Mouse (Mus musculus) left cerebral cortex, adult 9 months (tissue): ENCODE data around the gene Rbm15.

Source experiments
- DNase-seq, 2 experiments: peaks; one replicate each; pipeline ENCODE4 v3.0.0; 2022; ENCODE audit warnings: low spot score in 2 of 2

Rbm15 gene

DNA sequence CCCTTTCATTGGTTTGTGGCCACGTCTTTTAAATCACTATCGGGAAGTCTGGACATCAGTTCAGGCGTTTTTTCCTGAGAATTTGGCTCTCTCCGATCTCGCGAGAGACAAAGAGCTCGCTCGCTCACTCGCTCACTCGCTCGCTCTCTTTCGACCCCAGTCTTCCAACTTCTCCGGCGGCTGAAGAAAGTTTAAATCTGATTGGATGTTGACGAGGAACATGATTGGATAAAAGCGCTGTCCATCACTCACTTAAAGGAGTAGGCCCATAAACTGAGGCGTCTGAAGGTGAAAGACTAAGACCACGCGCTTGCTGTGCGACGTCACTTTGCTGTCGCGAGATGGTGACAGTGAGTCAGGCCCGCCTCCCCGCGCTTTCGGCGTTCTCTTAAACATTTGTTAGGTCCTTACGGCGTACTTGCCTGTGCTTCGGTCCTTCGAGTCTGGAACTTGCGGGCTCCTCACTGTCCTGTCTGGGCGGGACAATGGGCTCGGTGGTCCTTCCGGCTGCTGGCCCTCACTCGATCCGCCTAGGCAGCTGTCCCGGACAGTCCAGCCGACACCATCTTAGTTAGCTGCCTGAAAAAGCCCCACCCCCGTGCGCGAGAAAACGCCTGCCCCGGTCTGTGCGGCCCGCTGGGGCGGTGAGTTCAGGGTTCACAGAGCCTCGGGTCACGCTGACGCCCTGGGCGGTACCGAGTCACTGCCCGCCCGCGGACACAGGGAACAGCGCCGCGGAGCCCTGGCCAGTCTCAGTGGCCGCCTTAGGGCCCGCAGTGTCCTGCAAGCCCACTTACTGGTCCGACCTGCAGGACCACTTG is at the start of gene Rbm15:
Rbm15 (minus strand) TSS at position 293 of the 821 bp plus-strand sequence.
- peak; percentile 99 for DNase-seq

DNA sequence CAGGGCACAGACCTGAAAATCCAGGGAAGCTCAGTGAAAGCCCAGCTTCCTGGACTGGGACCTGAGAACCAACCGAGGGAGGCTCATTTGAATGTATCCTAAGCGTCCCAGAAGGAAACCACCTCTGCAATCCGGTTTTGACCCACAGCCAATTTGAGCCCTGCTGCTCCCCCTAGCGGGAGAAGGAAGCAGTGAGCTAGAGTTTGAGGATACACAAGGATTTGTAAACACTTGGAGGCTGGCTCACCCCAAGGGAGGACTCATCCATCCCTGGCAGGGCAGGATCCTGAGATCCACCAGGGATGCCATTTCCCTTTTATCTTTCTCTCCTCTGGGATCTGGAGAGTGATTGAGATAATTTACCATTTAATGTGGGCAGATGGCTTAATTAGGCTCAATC is 45.9 kb upstream of the Rbm15 start:
- DNase-seq, result peak in 1 of 2 experiments; percentile 65

DNA sequence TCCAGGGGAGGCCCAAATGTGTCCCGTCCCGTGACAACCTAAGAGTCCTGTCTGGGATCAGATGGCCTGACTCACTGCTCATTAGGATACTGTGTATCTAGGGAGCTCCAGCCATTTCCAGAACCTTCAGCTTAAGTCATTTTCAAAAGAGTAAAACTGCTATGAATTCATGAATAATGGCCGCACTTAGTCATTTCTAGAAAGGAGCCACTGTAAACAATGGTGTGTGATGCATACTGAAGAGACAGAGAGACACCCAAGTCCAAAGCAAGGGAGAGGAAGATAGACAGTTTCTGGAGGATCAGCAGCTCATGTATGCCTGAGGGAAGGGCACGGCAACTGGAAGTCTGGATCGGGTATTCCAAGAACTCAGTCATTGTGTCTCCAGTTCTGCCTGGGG is 45.2 kb upstream of the Rbm15 start:
- DNase-seq, result no peak

DNA sequence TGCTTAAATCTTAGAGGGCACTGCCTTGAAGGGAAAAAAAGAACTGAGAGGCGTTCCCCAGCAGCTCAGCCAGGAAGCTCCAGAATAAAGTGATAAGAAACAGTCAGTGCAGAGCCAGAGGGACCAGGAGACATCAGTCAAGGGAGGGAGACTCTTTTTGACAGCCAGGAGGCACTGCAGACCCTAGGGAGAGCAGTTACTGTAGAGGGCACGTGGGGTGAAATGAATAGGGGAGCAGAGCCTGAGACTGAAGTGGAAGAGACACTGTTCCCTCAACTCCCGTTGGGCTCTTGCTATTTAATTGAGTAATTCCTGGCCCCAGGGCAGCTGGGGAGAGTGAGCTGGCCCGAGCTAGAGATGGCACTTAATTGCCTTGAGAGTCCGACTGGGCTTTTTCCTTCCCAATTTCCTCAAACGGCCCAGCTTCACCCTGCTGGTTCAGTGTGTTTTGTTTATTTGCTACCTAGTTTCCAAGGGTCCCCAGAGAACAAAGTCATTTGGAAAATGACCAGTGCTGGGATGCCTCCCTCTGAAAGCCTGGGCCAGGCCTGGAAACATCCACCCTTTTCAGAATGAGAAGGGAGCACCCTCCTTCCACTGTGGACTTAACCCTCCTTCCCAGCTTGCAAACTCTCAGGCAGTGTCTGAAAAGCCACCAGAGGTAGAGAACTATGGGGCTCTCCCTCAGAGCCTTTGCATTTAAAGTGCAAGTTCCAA is 41.6 kb upstream of the Rbm15 start:
- no peak for DNase-seq

DNA sequence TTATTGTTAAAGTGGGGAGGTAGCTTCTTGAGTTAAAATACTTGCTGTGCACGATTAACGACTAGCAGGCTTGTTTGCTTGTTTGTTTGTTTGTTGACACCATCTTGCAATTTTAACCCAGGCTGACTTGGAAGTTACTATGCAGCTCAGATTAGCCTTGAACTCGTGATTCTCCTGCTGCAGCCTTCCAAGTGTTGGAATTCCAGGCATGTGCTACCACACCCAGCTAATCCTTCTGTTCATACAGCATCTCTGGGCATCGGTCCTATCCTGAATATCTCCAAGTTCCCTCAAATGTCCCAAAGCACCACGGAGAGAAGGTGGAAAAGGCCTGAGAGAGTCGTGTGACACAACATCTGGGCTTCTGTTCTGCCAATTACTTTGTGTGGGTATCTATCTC is 35.7 kb upstream of the Rbm15 start:
- no peak for DNase-seq

DNA sequence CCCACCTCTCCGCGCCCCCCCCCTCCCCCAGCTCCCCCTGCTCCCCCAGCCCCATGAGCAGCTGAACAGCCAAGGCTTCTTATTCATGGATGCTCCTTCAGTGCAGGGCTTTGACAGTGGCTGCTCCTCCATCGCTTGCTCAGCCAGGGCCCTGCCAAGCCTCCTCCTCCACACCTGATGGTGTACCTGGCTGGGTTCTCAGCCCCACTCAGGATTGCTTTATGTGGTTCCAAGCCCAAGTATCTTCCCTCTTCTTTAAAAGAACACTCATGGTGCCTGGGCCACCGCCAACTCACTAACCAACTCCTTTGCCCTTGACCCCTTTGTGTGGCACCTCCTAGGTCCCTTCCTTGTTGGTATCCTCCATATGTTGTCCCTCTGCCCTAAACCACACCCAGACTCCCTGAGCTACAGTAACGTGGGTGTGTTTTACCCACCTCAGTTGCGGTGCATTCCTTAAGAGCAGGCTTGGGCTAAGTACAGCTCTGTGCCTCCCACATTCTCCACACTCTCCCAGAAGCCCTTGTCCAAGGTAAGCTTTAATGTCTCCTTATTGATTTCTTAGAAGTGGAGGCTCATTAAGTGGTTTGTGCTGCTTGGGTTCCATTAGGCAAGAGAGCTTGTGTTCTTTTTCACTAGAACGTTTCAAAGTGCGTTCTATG is 34.6 kb upstream of the Rbm15 start:
- peak in 1 of 2 experiments; percentile 62 for DNase-seq

DNA sequence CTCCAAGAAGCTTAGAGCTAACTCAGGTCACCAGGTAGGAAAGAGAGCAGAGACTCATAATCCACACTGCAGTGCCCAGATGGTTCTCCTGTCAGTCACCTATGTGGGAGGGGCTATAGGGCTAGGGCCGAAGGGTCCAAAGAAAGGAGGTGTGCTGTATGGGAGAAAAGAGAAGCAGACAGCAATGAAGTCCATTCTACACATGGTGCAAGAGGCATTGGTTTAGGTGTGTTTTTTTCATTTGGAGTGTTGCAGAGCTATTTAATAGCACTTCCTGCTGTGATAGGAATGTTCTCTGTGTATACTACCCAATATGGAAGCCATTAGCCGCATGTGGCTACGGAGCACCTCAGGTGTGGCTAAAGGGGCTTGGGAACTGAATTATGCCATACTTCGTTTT is 31.9 kb upstream of the Rbm15 start:
- no peak for DNase-seq

DNA sequence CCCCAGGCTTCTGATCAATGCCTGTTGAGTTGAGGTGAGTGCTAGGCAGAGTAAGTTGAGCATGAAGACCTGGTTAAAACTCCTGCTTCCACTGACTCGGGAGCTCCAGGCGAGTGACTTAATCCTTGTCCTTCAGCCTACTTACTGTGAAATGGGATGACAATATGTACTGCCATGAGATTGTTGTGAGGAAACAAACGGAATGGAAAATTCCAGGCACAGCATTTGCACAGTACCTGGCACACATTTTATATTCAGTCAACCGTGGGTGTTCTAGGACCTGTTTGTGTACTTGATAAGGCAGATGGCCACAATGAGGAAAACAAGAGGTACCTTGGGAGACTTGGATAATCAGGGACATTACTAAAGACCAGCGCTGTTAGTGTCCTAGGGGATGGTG is 29.9 kb upstream of the Rbm15 start:
- no peak for DNase-seq

DNA sequence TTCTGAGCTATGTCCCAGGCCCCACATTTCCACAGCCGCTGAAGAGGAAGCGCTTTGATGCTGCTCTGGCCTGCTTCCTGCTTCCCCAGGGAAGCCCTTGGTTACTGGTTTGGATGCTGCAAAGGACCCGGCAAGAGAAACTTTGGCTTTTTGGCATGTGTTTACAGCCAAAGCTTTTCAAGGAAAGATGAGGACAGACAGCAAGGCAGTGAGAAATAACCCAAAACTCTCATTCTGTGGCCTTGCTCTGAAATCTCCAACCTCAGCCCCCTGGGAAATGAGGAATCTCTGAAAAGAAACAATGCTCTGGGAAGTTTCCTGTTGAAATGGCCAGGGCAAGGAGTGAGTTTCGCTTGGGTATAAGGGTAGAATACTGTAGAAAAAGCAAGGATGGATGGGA is 26.9 kb upstream of the Rbm15 start:
- no peak for DNase-seq

DNA sequence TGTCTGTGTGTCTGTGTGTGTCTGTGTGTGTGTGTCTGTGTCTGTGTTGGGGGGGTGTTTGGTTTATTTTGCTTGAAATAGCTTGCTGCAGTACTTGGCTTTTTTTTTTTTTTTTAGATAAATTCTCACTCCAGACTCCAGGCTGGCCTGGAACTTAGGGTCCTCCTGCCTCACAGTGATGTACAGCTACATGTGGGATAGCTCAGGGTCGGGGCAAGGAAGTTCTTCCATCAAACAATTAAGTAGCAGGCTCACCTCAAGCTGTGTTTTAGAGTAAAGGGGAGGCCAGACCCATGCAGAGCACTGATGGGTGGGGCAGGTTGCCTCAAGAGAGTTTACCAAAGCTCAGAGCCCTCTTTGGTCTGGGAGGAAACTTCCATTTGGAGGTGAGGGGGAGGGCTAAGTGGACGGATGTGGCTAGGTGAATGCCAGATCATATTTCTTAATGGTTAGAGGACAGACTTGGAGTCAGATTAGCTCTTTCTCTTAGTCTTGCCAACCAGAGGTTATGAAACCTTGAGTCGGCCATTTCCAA is 24.3 kb upstream of the Rbm15 start:
- DNase-seq, result no peak

DNA sequence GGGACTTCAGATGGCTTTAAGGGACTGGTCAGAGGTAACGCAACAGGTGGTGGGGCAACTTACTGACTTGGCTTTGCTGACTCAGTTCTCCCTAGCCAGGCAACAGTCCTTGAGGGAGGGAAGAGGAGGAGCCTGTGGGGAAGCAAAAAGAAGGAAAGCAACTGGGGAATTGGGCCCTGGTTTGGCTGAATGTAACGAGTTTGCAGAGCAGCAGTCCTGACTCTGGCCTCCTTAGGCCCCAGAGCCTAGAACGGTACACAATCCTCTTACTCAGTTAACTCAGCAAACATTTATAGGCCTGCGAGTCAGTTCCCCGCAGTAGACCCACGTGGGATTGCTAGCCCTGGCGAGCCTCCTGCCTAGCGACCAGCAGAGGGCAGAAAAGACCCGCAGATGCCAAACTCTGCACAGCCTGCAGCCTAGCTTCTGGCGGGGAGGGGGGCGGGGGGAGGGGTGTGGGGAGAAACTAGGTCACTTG is 23.5 kb upstream of the Rbm15 start:
- DNase-seq, result peak; percentile 30 to 87

DNA sequence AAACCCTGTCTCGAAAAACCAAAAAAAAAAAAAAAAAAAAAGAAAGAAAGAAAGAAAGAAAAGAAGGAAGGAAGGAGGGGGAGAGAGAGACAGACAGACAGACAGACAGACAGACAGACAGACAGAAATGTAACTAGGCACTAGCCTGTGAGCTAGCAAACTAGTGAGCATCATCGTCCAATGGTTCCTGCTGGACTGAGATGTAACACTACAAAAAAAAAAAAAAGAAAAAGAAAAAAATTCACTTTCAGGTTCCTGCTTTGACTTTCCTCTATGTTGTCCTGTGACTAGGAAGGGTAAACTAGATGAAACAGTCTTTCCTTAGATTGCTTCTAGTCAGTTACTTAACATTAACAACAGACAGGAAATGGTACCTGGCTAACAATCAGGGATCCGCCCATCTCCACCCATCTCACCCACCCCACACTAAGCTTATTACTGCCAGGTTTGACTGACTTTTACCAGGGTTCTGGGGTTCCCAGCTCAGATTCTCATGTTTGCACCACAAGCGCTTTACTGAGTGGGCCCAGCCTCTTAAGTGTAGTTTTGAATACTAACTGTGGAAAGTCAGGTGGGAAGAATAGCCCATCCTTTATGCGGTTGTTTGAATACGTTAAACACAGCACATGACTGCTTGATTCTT is 22.3 kb upstream of the Rbm15 start:
- no peak for DNase-seq

DNA sequence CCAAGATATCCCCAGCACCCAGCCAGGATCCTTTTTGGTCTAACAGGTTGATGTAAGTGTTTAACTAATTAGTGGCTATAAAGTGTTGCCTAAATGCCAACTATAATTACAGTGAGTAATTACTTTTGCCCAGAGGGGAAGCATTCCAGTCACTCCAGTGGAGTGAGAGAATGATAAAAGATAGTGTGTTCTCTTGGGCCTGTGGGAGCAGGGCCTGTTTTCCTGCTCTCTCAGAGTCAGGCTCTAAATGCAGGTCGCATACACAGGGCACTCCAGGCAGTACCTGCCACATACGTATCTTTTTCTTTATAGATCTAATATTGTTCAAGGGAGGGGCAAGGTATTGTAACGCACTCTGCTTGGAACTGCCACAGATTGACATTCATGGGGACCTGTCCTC is 18.2 kb upstream of the Rbm15 start:
- DNase-seq, result no peak

DNA sequence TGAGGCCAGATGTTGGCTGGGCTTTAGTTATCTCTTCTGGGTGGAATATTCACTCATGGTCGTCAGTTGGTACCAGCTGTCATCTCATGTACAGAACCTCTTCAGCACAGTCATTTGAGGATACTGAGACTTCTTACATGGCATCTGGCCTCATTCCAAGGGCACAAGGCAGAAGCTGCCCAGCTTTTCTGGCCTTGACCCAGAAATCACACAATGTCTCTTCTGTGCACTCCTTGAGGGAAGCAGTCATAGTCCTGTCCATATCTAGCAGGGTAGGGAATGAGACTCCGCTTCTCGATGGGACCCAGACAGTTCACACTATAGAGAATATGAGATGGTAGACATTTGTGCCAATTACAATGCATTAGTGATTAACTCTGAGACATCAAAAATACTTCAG is 15.5 kb upstream of the Rbm15 start:
- DNase-seq, result no peak

DNA sequence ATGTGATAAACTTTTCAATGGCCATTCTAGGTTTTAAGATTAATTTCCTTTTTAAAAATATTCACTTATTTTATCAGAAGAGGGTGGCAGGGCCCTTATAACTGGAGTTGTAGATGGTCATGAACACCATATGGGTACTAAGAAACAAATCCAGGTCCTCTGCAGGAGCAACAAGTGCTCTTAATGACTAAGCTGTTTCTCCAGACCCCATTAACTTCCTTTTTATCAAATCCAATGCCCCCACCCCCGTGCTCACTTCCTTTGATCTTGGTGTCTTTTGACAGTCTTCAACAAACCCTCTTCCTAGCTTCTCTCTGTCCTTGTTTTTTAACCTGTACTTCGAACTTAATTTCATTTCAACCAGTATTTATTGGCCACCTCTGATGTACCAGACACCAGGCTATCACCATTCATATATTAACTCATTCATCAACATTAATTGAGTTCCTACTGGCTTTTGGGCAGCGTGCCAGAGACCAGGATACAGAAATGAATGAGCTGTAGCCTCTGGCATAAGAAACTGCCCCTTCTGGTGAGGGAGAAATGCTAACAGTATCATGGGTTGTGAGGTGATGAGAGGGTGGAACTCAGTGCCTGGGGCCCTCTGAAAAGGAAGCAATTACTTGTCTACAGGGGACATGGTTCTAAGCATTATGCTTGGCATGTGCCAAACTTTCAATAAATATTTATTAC is 11.7 kb upstream of the Rbm15 start:
- DNase-seq, result no peak

DNA sequence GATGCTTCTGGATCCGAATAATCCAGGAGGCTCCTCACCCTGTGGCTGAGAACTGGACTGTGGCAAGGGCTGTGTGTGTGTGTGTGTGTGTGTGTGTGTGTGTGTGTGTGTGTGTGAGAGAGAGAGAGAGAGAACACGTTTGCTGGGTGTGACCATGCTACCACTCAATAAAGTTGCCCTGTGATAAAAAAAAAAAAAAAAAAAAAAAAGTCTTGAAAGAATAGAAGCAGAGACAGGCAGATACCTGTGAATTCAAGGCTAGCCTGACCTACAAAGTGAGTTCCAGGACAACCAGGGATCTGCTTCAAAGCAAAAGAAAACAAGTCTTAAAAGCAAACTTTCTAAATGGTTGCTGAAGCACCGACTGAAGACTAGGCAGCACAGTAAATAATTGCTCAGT is 10.5 kb upstream of the Rbm15 start:
- DNase-seq, result no peak

DNA sequence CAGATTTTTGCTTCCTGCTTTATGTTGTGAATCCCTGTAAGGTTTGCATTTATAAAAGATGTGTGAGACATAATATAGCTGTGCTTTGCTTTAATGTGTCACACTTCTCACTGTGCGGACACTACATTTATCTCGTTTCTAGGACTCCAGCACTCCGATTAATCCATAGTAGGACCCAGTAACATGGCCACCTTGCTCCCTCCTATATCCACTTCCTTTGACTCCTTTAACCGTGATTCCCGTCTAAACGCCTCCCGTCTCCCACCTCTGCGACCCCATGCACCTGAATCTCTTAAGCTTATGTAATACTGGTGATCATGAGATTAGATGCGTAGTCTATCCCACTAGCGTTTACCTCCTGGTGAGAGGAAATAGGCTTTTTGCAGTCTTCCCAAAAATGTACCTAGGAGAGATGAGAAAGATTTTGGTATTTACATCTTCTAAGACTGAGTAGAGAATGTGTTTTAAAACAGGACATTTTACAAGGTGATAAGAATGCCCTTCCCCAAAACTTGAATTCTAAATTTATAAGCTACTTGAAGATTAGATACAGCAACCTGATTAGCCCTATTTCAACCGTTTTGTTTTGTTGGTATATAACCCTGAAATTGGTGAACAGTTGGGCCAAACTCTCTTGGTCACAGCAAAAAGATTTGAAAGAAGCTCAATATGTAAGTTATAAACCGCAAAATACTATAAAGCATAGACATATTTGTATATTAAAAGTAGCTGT is 895 bp upstream of the Rbm15 start:
- DNase-seq, result no peak

DNA sequence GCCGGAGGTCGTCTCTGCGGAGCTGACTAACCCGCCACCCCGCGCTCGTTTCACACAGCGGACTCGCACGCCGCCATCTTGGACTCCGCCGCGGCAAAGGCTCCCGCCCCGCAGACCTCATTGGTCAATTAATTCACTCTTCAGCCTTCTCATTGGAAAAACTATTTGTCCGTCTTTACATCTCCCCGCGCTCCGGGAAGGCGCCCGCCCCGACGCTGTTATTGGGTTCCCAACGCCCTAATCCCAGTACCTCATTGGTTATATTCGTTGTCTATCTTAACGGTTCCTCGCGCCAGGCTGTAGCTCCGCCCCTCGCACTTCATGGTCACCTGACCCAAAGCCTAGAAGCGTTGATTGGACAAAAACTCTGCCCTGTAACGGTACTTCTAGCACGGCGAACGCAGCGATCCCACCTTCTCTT is 503 bp downstream of the Rbm15 start:
- peak; percentile 99 for DNase-seq

DNA sequence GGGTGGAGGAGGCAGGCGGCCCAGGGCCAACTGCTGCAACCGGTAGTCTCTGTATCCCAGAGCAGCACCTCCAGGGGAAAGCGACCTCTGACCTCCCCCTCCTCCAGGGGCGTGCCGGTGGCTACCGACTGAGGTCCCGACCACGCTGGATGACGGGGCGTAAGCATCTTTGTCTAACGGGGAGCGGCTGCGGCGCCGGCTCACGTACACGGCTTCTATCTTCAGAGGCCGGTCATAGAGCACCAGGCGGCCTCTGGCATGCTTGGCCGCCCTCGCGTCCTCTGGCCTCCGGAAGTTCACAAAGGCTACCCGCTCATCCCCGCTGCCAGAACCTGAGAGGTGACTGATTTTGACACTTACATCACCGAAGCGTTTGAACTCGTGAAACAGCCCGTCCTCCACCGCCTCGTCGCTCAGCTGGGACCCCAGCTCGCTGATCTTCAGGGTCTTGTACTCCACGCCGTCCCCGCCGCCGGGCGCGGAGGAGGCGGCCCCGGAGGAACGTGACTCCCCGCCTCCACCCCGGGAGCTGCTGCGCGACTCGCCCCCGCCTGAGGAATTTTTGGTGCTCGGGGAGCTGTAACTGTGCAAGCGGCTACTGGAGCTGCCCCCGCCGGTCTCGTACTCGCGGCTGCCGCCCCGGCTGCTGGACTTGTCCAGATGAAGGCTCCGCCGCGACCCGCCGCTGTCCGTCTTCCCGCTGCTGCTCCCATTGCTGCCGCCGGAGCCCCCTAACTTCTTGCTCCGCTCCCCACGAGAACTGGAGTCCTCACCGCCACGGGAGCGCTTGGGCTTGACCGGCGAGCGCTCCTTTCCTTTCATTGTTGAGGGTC is 1.1 kb downstream of the Rbm15 start:
- peak; percentile 16 to 25 for DNase-seq

DNA sequence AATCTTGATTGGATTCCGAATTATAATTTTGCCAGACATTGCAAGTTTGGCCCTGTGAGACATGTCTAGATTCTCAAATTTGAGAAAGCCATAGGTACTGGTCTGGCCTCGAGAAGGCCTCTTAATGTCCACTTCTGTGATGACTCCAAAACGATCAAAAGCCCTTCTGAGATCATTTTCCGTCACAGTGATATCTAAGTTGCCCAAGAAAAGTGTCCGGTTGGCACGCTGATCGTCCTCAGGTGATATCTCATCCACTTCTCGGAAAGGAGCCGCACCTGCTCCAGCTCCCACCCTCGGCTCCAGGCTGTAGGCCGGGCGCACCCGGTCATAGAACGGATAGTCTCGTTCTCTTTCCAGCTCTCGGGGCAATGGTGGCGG is 1.7 kb downstream of the Rbm15 start:
- DNase-seq, result no peak
